Mouse (Mus musculus) megakaryocyte, embryonic 14.5 days (primary cell): ENCODE measurements around the gene Myl3.

Source experiments
- FLI1 ChIP-seq: IDR thresholded peaks from 2 replicates; pipeline ENCODE4 v1.6.1; 2012; ENCODE audit warnings: low read length, inconsistent platforms, mixed read lengths
- GATA1 ChIP-seq: IDR thresholded peaks from 3 replicates; pipeline ENCODE4 v1.6.1; 2012; ENCODE audit warnings: mixed read lengths, low read length, inconsistent platforms, borderline replicate concordance

- TF ChIP-seq GATA1 (no peak), FLI1 (no peak)
These were observed 46.4 kb upstream of the Myl3 start for GRCm38 (mm10) chr9:110695165-110695755.
